Mouse (Mus musculus) limb, embryonic 14.5 days (tissue): ENCODE data around the gene Chmp2b. TPM values are rescaled to one million over a fixed set of nuclear protein-coding genes. Genes with fewer than 3 reads are reported as not detected.

Experiments used
- ATAC-seq: fragments of 200-750 bp; cut with Nextera tagmentation; 2 replicates; pipeline ENCODE4 v1.8.0; 2017; ENCODE audit warnings: low read depth, moderate number of reproducible peaks, moderate TSS enrichment; ENCODE audit not compliant: low FRiP score
- DNase-seq: peaks from one replicate; pipeline ENCODE4 v3.0.0-alpha.2; 2015; ENCODE audit warnings: low spot score
- H3K27ac ChIP-seq: fragments of 300-500 bp; sonication (generic); replicated peaks from 2 replicates; pipeline ENCODE4 v1.5.1; 2014; ENCODE audit warnings: low read depth, mild to moderate bottlenecking, low read length, moderate library complexity, mixed read lengths
- H3K27me3 ChIP-seq: fragments of 300-500 bp; sonication (generic); 2 replicates; pipeline ENCODE4 v1.6.1; 2014; ENCODE audit warnings: low read length, mixed read lengths; ENCODE audit not compliant: control insufficient read depth, insufficient read depth
- H3K36me3 ChIP-seq: fragments of 300-500 bp; sonication (generic); 2 replicates; pipeline ENCODE4 v1.6.1; 2014; ENCODE audit warnings: mild to moderate bottlenecking, low read length, moderate library complexity, mixed read lengths; ENCODE audit not compliant: control insufficient read depth, insufficient read depth
- H3K4me1 ChIP-seq: fragments of 300-500 bp; sonication (generic); 2 replicates; pipeline ENCODE4 v1.6.1; 2014; ENCODE audit warnings: antibody characterized with exemption, low read length, mixed read lengths; ENCODE audit not compliant: control insufficient read depth, insufficient read depth
- H3K4me2 ChIP-seq: fragments of 300-500 bp; sonication (generic); replicated peaks from 2 replicates; pipeline ENCODE4 v1.6.1; 2014; ENCODE audit warnings: low read depth, mild to moderate bottlenecking, low read length, moderate library complexity; ENCODE audit not compliant: severe bottlenecking
- H3K4me3 ChIP-seq: fragments of 300-500 bp; sonication (generic); replicated peaks from 2 replicates; pipeline ENCODE4 v1.5.1; 2014; ENCODE audit warnings: low read length
- H3K9ac ChIP-seq: fragments of 300-500 bp; sonication (generic); 2 replicates; pipeline ENCODE4 v1.6.1; 2014; ENCODE audit warnings: mild to moderate bottlenecking, low read depth, low read length, moderate library complexity; ENCODE audit not compliant: severe bottlenecking
- H3K9me3 ChIP-seq: fragments of 300-500 bp; sonication (generic); 2 replicates; pipeline ENCODE4 v1.6.1; 2016; ENCODE audit warnings: low read length; ENCODE audit not compliant: control insufficient read depth
- POLR2A ChIP-seq: fragments of 200-500 bp; IDR thresholded peaks from 2 replicates; pipeline ENCODE4 v1.8.0; 2012; ENCODE audit warnings: inconsistent platforms, mild to moderate bottlenecking, moderate library complexity, borderline replicate concordance; ENCODE audit not compliant: insufficient read depth, insufficient read length; ENCODE audit errors: extremely low read depth
- WGBS: fragments of 180-500 bp; shearing (Covaris S2); extraction: QIAGEN DNeasy Blood & Tissue Kit; methylation state at CpG from one replicate; pipeline ENCODE4 v1.1.7; 2014; 5-methylcytosine and 5-hydroxymethylcytosine counted together
- polyA plus RNA-seq, 2 experiments: library from polyadenylated mRNA; depleted of rRNA in 1 of 2; stranded (reverse) in 1 of 2; unstranded in 1 of 2; fragments of >200 nt; fragmentation: Nextera tagmentation in 1 of 2; extraction: Ambion mirVana in 1 of 2; gene quantifications; 2 replicates each; pipeline versions ENCODE4 v1.2.1 to v1.2.3; 2012 to 2014

Gene Chmp2b
- polyA plus RNA-seq, 2 experiments, result 51.4 to 109 TPM

DNA sequence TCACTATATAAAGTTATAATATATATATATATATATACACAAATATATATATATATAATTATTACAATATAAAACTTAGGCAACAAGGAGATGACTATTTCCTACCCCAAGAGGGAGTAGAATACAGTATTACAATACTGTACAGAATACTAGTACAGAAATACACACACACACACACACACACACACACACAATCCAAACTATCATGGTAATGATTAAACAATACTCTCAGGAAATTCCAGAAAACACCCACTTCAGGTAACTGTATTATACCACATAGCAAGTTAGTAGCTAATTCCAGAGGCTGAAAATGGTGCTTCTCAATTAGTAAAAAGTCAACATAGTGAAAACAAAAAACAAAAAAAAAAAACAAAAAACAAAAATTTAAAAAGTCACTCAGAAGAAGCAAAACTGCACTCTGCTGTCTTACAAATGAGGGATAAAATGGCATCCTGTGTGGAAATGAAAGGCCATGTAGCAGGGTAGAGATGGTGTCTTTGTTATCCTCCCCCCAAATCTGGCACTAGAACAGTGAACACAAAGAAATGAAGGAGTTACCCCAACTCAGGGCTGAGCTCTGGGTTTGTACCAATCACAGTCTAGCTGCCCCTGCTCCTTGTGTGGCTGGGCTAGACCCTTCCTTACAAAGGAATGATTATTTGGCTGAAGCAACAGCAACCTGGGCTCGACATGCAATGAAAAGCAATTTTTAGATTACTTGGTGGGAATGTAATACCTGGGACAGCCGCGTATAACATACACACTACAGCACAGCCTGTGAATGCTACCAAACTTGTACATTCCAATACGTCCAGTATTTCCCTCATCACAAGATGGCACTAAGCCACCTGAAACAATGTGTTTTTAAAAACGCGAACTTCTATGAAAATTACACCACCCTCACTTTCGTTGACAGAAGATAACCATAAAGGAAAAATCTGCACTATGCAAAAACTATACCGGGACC, 1.2 kb downstream of the Chmp2b start:
- H3K4me1 ChIP-seq, result peaks cover 4% of the 10 kb centered on the region; the same call in 1 of the 2 replicates
- H3K27ac ChIP-seq, result peak overlapping the region; percentile 50; the same call in 1 of the 2 replicates
- no peaks in the 10 kb centered on the region for H3K9me3 ChIP-seq
- no peak for ATAC-seq
- no peaks in the 10 kb centered on the region for H3K36me3 ChIP-seq
- H3K4me2 ChIP-seq, result peak overlapping the region; percentile 55
- no peak for TF ChIP-seq POLR2A
- peak overlapping the region; percentile 89 for H3K9ac ChIP-seq
- 3% methylated on average over 8 of the region's 8 CpGs for WGBS
- DNase-seq, result peak; percentile 40
- H3K27me3 ChIP-seq, result no peaks in the 10 kb centered on the region
- peak overlapping the region; percentile 82 for H3K4me3 ChIP-seq

DNA sequence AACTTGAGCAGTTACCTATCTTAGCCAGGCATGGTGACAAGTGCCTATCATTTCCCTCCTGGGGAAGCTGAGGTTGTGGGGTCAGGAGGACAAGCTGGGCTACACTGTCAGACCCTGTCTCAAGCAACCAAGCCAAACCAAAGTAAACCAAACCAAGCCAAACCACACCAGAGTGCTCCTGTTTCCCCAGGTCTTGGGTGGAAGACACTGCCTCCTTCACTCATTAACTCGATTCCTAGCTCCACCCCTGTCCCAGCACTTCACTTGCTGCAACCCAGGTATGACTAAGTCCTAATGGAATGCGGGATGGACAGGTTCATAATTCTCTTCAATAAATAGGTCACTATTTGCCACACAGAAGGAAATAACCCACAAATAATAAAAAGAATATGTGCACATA, 2.9 kb downstream of the Chmp2b start:
- Histone ChIP-seq H3K27ac (no peak overlapping the region), H3K27me3 (no peaks in the 10 kb centered on the region), H3K36me3 (no peaks in the 10 kb centered on the region), H3K9ac (no peak overlapping the region), H3K9me3 (no peaks in the 10 kb centered on the region), H3K4me2 (no peak overlapping the region), H3K4me3 (no peak overlapping the region), H3K4me1 (peaks cover 4% of the 10 kb centered on the region; the same call in 1 of the 2 replicates)
- no peak for ATAC-seq
- 73% methylated on average over 2 of the region's 2 CpGs for WGBS
- TF ChIP-seq POLR2A, result no peak
- no peak for DNase-seq

DNA sequence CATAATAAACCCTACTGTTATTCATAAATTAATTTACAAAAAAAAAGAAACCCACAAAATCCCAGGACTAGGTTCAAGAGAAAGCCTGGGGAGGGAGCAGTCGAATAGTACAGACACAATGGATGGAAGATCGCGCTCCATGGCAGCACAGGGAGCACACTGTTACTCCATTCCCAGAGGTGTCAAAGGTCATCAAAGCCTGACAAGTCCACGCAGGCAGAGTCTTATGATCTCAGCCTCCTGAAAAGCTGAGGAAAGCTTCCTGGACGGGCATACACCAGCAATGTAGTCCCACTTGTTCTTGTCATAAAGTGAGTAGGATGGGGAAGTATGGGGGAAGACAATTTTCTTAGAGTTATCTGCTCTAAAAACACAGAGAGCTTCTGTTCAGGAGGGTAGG, 5.2 kb downstream of the Chmp2b start:
- H3K9ac ChIP-seq, result no peak overlapping the region
- no peak for DNase-seq
- no peak for TF ChIP-seq POLR2A
- no peak for ATAC-seq
- no peak overlapping the region for H3K27ac ChIP-seq
- H3K4me2 ChIP-seq, result no peak overlapping the region
- H3K36me3 ChIP-seq, result no peaks in the 10 kb centered on the region
- H3K4me1 ChIP-seq, result peaks cover 4% of the 10 kb centered on the region; the same call in 1 of the 2 replicates
- 77% methylated on average over 5 of the region's 5 CpGs for WGBS
- no peak overlapping the region for H3K4me3 ChIP-seq
- H3K27me3 ChIP-seq, result no peaks in the 10 kb centered on the region
- H3K9me3 ChIP-seq, result no peaks in the 10 kb centered on the region

DNA sequence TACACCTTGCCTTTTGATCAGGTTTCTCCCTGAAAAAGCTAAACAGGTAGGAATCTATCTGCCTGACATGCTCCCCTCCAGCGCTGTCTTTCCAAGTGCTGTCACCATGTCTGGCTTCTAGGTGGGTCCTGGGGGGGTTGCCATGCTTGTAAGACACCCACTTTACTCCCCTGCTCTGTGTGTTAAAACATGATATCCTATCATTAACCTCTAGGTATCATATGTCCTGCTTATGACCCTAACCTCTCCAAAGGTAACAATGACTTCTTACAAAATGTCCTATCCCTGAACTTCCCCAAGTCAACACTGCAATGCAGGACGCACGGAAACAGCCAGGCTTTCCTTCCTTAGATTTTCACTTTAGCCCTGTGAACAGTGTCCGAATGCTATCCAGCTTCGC, 8.3 kb downstream of the Chmp2b start:
- no peak for DNase-seq
- Histone ChIP-seq H3K27ac (no peak overlapping the region), H3K4me3 (no peak overlapping the region), H3K27me3 (no peaks in the 10 kb centered on the region), H3K4me1 (no peaks in the 10 kb centered on the region), H3K9ac (no peak overlapping the region), H3K4me2 (no peak overlapping the region), H3K36me3 (peaks cover 5% of the 10 kb centered on the region; the same call in 1 of the 2 replicates), H3K9me3 (no peaks in the 10 kb centered on the region)
- WGBS, result 83% methylated on average over 5 of the region's 5 CpGs
- ATAC-seq, result no peak
- no peak for TF ChIP-seq POLR2A

DNA sequence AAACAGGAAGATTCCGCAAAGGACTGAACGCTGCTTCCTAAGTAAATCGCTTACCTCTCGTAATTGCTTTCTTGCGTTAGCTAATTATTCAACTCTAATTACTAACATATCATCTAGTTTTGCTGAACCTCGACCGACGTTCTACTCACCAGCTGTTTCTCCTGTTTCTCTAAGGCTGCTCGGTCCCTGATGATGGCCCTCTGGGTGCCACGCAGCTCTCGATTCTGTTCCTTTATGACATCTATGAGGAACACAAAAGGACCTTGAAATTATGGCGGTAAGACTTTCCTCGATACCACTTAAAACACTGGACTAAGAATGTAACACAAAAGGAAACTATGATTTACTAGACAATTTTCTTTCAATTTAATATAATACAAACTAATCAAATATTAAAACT, 11.7 kb downstream of the Chmp2b start:
- Histone ChIP-seq H3K4me1 (no peaks in the 10 kb centered on the region), H3K27me3 (no peaks in the 10 kb centered on the region), H3K4me3 (no peak overlapping the region), H3K9me3 (no peaks in the 10 kb centered on the region), H3K27ac (no peak overlapping the region), H3K36me3 (peaks cover 11% of the 10 kb centered on the region; the same call in 1 of the 2 replicates), H3K4me2 (no peak overlapping the region), H3K9ac (no peak overlapping the region)
- TF ChIP-seq POLR2A, result no peak
- WGBS, result 69% methylated on average over 13 of the region's 13 CpGs
- DNase-seq (no peak), ATAC-seq (no peak)
